Mouse (Mus musculus) adrenal gland (tissue): Measurements from ENCODE around the gene Mapk1.

Source experiments
- intact Hi-C: fragments of 180-260 bp; cut with DNase I; formaldehyde crosslinking; loops from one replicate; pipeline ENCODE4 v1.15.1; 2025

Gene Mapk1

DNA sequence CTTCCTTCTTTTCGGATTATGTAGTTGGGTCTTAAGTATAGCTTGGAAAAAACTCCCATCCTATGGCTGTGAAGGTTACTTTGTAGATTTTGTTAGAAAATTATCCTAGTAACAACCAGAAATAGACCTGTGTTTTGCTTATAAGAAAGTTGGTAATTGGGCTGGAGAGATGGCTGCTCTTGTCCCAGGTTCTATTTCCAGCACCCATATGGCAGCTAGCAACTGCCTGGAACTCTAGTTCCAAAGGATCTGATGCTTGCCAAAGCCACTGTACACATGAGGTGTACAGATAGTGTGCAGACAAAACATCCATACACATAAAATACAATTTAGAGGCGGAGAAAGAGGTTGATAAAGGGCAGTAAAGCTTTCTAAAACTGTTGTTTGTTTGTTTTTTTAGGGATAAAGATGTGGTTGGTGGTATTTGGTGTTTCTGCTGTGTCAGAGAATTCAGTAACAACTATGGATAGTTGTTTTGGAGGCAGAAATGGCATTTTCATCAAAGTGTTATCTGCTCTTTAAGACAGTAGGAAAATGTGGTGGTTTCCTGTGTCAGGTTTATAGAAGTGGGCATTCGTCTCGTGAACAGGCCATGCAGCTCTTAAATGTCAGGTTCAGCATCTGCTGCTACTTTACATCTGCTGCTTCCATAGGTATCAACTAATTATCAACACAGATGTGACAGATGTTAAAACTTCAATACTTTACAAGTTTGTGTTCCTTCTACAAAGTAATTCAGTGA lies 32.1 kb downstream of the Mapk1 start:
- intact Hi-C loops, result no loop called here

DNA sequence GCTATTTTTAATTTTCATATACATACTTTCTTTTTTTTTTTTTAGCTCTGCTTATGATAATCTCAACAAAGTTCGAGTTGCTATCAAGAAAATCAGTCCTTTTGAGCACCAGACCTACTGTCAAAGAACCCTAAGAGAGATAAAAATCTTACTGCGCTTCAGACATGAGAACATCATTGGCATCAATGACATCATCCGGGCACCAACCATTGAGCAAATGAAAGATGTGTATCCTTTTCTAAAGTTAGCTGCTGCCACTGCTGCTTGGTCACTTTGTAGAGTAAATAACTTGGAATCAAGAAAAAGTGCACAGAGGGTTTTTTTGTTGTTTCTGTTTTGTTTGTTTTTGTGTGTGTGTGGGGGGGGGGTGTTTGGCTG lies 32.7 kb downstream of the Mapk1 start:
- intact Hi-C loops, result no loop called here

DNA sequence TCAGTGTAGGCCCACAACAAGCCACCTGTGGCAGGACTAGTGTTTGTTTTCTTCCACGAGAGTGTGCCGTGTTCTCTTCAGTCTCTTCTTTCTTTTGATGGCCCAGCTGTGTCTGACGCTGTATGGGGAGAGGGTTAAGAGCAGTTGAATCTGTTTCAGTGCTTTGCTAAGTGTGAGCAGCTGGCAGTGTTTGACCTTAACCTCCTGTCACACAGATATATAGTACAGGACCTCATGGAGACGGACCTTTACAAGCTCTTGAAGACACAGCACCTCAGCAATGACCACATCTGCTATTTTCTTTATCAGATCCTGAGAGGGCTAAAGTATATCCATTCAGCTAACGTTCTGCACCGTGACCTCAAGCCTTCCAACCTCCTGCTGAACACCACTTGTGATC lies 34.9 kb downstream of the Mapk1 start:
- intact Hi-C loops, result no loop called here

DNA sequence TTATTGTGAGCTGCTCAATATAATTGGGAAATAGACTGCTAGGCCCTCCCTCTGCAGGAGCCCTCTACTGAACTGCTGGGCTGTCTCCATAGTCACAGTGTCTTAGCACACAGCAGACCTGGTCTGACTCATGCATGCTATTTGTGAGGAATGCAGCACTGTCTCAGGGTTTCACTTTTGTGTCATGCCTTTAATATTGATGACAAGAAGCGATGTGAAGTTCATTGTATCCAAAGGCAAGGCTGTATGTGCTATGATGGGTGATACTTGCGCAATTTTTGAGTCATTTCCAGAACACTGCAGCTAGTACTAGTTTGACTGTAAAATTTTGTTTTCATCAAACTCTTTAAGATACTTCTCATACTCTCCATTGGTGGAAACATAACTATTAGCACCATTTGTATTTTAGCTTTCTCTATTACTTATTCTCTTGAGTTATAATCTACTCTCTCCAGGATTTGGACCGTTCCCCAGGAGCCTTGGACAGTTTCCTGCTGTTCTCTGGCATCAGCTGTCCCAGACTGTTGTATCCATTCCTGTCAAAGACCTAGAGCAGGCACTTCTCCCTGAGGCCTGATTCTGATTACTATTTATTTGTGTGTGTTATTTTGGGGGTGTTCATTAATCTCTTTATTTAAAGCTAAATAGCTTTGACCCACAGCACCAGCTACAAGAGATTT lies 41.4 kb downstream of the Mapk1 start:
- intact Hi-C loops, result no loop called here

DNA sequence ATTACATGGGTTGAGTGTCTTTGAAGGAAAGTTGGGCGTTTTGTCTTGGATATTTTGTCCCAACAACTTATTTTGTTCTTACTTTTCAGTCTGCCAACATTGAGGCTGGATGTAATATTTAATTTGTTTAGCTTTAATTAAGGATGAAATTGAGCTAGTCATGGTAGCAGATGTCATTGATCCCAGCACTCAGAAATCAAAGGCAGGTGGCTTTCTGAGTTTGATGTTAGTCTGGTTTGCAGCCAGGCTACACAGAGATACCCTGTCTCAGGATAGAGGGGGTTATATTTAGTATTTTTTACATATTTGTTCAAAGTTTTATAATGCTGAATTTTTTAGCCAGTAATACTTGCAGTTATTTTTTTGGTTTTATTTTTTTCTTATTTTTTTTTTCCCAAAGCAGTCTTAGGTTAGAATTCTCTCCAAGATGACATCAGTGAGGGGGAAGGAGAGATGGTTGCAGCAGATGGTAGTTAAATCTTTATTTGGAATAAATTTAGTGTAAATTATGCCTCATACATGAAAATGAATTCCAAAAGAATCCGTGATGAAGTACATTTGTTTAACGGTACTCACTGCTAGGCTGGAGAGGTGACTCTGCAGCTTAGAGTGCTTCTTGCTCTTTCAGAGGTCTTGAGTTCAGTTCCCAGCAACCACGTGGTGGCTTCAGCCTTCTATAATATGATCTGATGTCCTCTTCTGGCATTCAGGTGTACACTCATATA lies 47.0 kb downstream of the Mapk1 start:
- intact Hi-C loops, result no loop called here

DNA sequence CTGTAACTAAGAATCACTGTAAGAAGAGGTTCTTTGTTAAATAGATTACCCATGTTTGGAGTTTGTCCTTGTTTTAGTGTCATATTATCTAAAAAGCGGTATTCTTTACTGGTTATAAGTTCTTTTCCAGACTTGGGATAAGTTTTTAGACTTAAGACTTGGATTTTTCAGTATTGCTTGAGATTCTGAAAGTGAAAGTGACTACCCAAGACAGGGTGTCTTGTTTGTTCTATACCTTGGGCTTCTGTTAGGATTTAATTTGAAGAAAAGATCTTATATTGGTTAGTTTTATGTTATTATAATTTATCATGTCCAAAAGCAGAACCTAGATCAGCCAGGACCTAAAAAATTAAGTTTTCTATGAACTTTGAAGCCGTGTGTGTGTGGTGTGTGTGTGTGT lies 50.6 kb downstream of the Mapk1 start:
- intact Hi-C loops, result no loop called here

DNA sequence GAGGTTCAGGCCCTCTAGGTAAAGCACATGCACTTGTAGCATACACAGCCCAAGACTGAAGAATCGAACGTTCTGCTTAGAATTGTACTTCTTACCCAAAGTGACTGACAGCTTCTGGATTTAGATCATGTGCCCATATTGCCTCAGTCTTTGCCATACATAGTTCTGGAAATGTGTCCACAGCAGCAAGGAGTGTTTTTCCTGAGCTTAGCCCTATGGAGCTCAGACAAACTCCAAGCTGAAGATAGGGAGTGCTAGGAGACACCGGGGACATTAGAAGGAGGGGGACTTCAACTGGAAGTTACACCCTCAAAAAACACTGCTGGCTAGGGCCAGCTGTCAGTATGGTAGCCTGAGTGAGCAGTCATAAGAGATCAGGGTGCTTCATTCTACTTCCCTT lies 57.5 kb downstream of the Mapk1 start:
- intact Hi-C loops, result no loop called here

DNA sequence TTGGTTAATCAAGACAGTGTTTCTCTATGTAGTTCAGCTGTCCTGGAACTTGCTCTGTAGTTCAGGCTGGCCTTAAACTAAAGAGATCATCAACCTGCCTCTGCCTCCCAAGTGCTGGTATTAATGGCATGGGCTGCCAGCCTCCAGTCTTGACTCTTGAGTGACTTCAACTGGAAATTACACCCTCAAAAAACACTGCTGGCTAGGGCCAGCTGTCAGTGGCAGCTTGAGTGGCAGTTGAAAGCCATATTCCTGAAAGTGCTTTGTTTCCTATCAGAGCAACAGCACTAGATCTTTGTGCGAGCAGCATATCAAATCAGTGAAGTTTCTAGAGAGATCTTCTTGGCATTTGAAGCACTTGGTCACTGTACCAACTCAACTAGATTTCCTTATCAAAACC lies 58.2 kb downstream of the Mapk1 start:
- intact Hi-C loops, result no loop called here

DNA sequence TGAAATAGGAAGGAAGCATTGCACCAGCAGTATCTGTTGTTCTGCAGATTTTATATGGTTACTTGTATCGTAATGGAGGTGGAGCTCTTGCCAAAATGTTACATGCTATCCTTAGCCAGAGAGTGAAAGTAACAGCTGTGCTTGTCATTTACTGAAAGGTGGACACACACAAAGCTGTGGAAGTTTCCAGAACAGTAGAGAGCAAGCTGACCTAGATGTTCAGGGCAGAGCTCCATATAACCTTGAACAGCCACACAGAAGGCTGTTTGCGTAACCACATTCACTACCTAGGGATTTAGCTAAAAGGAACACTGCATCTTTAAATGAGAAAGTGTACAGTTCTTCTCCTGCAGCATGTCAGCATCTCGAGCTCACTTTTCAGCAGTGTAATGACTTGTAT lies 61.1 kb downstream of the Mapk1 start:
- intact Hi-C loops, result no loop called here

DNA sequence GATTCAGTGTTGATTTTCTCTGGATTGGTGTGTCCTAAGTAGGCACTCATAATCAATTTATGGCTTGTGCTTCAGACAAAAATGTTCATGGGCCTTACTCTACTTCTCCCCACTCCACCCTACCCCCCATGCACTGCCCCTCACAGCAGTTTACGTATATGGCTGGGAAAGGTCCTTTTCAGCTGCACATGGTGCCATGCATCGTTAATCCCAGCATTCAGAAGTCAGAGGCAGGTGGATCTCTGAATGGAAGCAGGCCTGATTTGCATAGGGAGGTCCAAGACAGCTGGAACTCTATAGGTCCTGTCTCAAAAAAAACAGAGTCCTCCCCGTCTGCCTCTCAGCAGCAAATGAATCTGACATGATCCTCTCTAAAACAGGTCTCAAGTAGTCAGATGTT lies 62.1 kb downstream of the Mapk1 start:
- intact Hi-C loops, result no loop called here

DNA sequence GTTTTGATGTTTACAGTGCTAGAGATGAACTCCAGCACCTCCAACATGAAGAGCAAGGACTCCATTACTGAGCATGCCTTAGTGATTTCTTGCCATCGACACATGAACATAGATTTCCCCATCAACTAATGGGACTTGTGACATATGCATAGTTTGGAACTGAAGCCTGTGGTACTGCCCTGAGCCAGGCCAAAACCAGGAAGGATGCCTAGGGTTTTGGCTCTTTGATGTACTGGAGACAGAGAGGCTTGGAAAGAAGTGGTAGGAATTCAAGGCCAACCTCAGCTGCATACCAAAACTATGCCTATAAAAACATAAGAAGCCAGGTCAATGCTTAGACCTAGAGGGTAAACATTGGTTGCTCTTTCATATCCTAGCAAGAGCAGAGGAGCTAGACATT lies 66.7 kb downstream of the Mapk1 start:
- intact Hi-C loops, result no loop called here

DNA sequence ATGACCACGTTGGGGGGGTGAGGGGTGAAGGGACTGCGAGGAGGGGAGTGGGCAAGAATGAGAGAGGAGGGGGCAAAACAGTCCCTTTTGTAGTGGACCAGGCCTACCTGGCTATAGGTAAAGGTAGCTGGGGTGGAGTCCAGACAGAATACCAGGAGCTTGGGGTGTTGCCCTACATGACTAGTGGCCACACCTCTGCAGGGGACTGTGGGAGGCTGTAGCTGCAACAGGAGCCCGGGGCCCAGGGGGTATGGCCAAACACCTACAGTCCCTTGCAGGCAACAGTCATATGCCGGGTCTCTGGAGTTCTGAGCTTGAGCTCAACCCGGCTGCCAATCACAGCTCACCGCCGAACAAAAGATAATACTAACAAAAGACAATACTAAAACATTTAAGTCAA lies 68.9 kb downstream of the Mapk1 start:
- intact Hi-C loops, result no loop called here

DNA sequence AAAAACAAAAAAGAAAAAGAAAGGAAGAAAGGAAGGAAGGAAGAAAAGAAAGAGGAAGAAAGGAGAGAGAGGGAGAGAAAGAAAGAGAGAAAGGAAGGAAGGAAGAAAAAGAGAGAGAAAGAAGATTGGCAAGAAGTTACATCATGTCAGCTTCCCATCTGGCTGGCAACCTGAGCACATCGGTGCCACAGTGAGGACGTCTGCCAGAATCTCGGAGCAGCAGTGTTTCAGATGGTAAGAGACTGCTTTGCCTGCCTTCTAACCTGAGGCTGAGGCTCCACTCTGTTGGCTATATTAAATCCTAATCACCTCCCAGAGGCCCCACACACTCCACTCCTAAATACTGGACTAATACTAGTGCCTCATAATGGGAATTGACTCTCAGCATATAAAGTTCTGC lies 70.7 kb downstream of the Mapk1 start:
- intact Hi-C loops, result no loop called here

DNA sequence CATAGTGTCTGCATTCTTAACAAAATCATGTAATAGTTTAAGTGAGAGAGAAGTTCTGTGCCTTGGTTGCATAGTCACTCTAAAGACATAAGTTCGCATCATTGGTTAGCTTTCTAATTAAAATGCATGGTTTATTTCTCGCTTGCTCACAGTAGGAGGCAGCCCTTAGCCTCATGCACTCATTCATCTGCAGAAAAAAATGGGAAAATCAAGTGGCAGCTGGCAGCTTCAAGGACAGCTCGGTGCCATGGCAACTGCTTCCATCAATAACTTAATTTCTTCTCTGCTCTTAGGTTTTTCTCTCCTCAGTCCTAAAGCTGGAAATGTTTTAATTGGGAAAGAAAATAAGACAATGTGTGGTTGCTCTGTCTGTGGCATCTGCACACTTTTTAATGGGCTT lies 72.4 kb downstream of the Mapk1 start:
- intact Hi-C loops, result no loop called here

DNA sequence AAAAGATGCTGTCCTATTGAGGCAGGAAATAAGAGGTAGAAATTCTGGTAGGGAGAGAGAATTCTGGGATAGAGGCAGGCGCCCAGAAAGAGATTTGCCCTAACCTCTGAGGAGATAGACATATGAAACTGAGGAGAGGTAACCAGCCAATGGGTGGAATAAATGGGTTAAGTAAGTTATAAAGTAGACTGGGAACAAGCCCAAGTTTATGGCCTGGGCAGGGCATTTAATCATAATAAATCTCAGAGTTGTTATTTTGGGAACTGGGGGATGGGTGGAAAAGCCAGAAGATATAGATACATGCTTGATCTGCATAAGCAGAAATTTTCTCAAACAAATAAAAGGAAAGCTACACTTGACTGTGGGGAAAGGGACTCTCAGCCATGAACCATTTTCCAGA lies 79.2 kb downstream of the Mapk1 start:
- intact Hi-C loops, result no loop called here

DNA sequence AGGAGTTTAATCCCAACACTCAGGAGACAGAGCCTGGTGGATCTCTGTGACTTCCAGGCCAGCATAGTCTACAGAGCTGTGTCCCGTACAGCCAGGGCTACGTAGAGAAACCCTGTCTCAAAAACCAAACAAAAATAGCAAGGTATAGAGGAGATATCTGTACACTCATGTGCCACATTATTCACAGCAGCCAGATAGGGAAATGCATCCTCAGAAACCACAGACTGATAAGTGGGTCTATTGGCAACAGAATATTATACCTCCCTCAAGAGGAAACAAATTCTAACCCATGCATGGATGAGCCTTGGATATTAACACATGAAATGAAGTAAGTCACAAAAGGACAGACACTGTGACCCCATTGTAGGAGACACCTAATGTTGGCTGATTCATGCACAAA lies 84.4 kb downstream of the Mapk1 start:
- intact Hi-C loops, result no loop called here

DNA sequence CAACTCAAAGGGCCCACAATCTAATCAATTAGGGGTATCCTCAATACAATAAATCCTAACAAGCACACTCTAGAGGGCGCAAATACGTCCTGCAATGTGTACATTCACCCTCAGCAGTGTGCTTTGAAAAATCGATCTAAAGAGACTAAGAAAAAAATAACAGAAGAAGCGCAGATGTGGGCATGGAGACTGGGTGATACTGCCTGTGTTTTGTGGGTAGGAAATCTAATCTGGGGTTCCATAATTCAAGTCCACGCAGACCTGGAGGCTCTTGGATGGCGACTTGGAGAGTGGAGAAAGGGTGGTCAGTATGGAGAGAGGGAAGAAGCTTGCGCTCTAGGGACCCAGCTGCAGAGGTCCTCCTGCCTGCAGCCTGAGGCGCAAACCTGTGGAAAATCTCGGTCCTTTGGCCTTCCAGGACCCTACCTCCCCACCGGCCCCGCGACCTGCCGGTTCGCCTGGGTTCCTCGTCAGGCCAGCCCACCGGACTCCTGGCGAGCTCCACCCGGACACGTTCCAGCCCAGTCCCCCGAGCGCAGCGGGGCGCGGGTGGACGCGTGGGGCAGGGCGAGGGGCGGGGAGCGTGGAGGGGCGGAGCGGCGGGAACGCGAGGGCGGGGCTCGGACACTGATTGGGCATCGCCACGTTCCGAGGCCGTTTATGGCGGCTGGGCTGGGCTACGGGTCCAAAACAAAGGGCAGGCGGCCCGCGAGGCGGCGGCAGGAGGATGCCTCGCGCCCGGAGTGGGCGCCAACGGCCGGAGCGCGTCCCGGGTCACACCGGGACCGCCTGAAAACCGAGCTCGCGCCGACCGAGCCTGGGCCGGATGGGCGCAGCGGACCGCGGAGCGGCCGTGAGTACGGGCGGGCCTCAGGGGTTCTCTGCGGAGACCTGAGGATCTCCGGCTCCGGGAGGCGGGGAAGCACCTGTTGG lies 86.6 kb downstream of the Mapk1 start, which contains the start of gene Ypel1:
Gene Ypel1, plus strand, starts transcription at position 186 of the 933 bp plus-strand sequence.
- intact Hi-C loops, result no loop called here

DNA sequence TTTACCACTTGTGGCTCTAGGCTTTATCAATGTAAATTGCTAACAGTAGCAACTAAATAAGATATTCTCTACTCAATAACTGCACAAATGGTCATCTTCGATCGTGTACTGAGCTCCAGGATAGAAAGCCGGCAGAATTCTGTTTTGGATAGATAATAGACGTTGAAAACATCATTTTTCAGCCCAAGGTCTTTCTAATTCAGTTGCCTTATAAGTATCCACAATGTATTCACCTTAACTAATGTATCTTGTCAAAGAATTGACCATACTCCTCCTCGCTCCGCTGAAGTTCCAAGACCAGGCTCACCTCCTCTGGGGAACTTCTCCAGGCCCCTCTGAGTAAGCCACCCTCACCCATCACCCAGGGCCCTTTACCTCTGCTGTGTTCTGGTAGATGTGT lies 87.5 kb downstream of the Mapk1 start:
- intact Hi-C loops, result no loop called here

DNA sequence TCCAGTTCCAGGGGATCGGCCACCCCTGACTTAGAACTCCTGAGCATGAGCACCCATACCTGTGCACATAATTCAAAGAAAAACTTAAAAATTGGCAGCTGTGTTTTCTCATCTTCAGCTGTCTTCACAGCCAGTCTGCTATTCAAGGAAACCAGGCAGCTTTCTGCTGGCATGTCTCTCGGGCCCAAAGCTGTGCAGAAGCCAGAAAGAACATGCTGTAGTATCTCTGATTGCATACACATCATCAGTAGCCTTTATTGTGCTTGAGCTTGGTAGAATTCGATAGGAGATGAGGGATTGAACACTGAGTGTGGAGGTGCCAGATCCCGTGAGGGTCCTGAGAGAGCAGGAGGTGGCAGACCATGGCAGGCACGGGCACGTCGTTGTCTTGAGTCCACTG lies 89.8 kb downstream of the Mapk1 start:
- intact Hi-C loops, result no loop called here

DNA sequence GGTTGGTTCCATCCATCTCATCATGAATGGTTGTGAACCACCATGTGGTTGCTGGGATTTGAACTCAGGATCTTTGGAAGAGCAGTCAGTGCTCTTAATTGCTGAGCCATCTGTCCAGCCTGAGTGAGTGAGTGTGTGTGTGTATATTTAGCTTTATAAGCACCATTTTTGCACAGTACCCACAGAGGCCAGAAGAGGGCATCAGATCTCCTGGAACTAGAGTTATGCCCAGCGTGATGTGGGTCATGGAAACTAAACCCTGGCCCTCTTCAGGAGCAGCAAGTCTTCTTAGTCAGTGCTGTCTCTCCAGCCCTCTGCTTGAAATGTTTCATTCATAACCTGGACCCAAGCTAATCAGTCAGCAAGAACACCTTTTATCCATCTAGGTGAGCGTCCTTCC lies 93.1 kb downstream of the Mapk1 start:
- intact Hi-C loops, result no loop called here

DNA sequence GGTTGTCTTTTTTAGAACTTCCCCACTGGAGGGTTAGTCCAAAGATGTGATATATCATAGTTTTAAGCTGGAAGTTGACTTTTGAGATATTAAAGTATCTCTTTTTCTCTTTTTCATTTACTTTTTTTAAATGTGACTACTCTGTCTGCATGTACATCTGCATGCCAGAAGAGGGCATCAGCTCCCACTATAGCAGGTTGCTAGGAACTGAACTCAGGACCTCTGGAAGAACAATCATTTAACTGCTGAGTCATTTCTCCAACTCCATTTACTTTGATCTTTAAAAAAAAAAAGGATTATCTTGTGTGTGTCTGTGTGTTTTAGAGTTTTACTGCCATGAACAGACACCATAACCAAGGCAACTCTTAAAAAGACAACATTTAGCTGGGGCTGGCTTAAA lies 93.7 kb downstream of the Mapk1 start:
- intact Hi-C loops, result no loop called here

DNA sequence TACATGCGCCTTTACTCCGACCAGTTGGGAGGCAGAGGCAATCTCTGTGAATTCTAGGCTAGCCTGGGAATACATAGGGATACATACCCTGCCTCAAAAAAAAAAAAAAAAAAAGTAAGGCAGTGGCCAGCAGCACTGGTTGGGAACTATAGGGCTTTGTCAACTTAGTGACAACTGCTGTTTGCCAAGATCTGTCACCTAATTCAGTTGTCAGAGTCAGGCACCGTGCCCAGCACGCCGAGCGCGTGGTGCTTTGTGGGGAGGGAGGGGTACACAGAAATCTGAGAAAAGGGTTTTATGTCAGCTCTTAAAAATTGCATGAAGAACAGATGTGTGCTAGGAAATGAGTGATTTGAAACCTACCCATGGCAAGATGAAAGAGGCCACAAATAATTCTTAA lies 94.9 kb downstream of the Mapk1 start:
- intact Hi-C loops, result no loop called here
